ENCODE assay signal across 9 mouse cellular contexts in the genomic region with DNA sequence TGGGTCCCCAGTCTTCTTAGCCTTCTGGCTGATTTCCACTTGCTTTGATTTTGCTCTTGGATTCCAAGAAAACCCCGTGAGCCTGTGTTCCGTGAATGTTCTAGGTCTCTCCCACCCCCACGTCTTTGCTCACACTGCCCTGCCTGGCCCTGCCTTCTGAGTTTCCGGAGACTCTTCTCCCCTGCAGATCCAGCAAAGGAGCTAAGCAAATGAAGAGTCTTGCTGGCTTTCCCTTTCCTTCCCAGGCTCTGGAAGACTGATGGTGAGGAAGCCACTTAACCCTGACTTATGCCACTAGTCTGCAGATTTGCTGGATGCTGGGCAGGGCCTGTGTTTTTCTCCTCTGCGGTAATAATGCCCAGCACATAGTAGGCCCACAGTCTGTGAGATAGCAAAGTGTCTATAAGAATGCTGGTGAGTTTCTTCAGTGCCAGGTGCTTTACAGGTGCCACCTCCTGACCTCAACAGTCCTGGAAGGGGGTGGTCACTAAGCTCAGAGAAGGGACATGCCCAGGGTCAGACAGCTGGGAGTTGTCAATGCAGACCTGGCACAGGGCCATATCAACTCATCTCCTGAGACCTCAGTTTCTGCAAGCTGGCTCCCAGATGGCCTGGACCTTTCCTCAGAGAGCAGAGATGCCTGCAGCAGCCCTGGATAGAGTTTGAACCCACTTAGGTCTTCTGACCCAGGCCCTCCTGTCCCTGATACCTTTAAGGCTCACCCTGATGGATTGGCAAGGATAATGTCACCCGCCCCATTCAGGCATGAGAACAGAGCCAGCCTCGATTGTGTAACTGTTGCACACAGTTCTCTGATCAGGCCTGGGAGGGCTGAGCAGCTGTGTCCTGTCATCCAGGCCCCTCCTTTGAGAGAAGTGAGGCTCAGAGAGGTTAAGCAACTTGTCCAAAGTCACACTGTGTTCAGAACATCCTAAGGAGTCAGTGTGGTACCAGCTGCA. TPM values are rescaled to one million over a fixed set of nuclear protein-coding genes. Genes with fewer than 3 reads are reported as not detected.
DNase-seq lines count a peak whose midpoint lies in the region; ATAC-seq and TF ChIP-seq lines count a peak whose summit lies in the region.
"Had no signal": no experiment of that assay in that cellular context is flagged by ENCODE, and none has a peak within 500 bp of the region (broad histone marks: within the 10 kb centered on the region; RNA-seq: fewer than 3 reads in every experiment).

No protein-coding gene starts in this region.

- no peak for ATAC-seq in heart, postnatal 0 days (ENCODE audit: insufficient read depth, low read depth)
- ATAC-seq in frontal cortex, adult (ENCODE audit: low TSS enrichment), result no peak

- H3K9ac ChIP-seq in heart, postnatal 0 days (replicated peaks; ENCODE audit: low read depth, low read length), result no peak overlapping the region

- H3K4me3 ChIP-seq in left cerebral cortex, adult 2 months, result no peak overlapping the region
- H3K4me3 ChIP-seq in embryonic facial prominence, embryonic 10.5 days, result no peak overlapping the region
- no peak overlapping the region for H3K4me3 ChIP-seq in heart, postnatal 0 days (ENCODE audit: low read depth, low read length)
- H3K4me3 ChIP-seq in macrophage (ENCODE audit: inconsistent target), result no peak overlapping the region
- H3K4me3 ChIP-seq: hindbrain, embryonic 10.5 days had no signal

- DNase-seq in left cerebral cortex, adult 2 months (ENCODE audit: extremely low spot score in 1 of 2, low spot score in 2 of 2), result no peak
- DNase-seq in left cerebral cortex, postnatal 25 days (ENCODE audit: low spot score in 2 of 2), result no peak
- DNase-seq in embryonic facial prominence, embryonic 10.5 days (ENCODE audit: low spot score), result no peak
- DNase-seq in heart, postnatal 0 days (ENCODE audit: low spot score), result no peak
- DNase-seq in ovary, adult 18-20 months (ENCODE audit: low spot score), result no peak
- DNase-seq: cerebellum, adult 18-20 months had no signal

- no peaks in the 10 kb centered on the region for H3K9me3 ChIP-seq in embryonic facial prominence, embryonic 10.5 days
- H3K9me3 ChIP-seq in heart, postnatal 0 days (replicated peaks; ENCODE audit: control insufficient read depth, low read length), result no peaks in the 10 kb centered on the region
- H3K9me3 ChIP-seq: hindbrain, embryonic 10.5 days had no signal

- 72% methylated on average over 7 of the region's 7 CpGs for WGBS in embryonic facial prominence, embryonic 10.5 days
- 59% methylated on average over 7 of the region's 7 CpGs for WGBS in heart, postnatal 0 days
- 65% methylated on average over 7 of the region's 7 CpGs for WGBS in macrophage (ENCODE audit: missing documents)

- peak overlapping the region; percentile 38 for H3K27ac ChIP-seq in left cerebral cortex, adult 2 months
- H3K27ac ChIP-seq in embryonic facial prominence, embryonic 10.5 days (replicated peaks), result peak overlapping the region; percentile 2; the same call in 1 of the 2 replicates
- H3K27ac ChIP-seq in heart, postnatal 0 days (ENCODE audit: low read depth), result peak overlapping the region; percentile 66
- H3K27ac ChIP-seq in macrophage, result peak overlapping the region; percentile 90
- H3K27ac ChIP-seq: hindbrain, embryonic 10.5 days had no signal

- H3K36me3 ChIP-seq in embryonic facial prominence, embryonic 10.5 days (replicated peaks), result no peaks in the 10 kb centered on the region
- no peaks in the 10 kb centered on the region for H3K36me3 ChIP-seq in heart, postnatal 0 days (replicated peaks; ENCODE audit: control insufficient read depth, insufficient read depth, low read length)
- H3K36me3 ChIP-seq in macrophage (ENCODE audit: inconsistent target), result no peaks in the 10 kb centered on the region
- H3K36me3 ChIP-seq: hindbrain, embryonic 10.5 days had no signal

- TF ChIP-seq EP300 in heart, postnatal 0 days (IDR thresholded peaks at IDR 0.05; ENCODE audit: low read depth), result no peak

- no peak for TF ChIP-seq CTCF in left cerebral cortex, adult 2 months (IDR thresholded peaks at IDR 0.05)
- no peak for TF ChIP-seq CTCF in heart, postnatal 0 days (IDR thresholded peaks at IDR 0.05; ENCODE audit: low read depth)

- H3K4me1 ChIP-seq in embryonic facial prominence, embryonic 10.5 days, result peaks cover 15% of the 10 kb centered on the region
- H3K4me1 ChIP-seq in heart, postnatal 0 days (ENCODE audit: control insufficient read depth, insufficient read depth), result peaks cover 36% of the 10 kb centered on the region

- peaks cover 21% of the 10 kb centered on the region for H3K27me3 ChIP-seq in embryonic facial prominence, embryonic 10.5 days (replicated peaks; ENCODE audit: low read depth, poor library complexity, severe bottlenecking)
- H3K27me3 ChIP-seq in heart, postnatal 0 days (ENCODE audit: control insufficient read depth, insufficient read depth, low read length), result no peaks in the 10 kb centered on the region

- intact Hi-C loops in left cerebral cortex, adult 2 months (cut with DNase I), result no loop called here
- intact Hi-C loops in left cerebral cortex, postnatal 25 days (cut with DNase I), result no loop called here

- no peak overlapping the region for H3K4me2 ChIP-seq in heart, postnatal 0 days (ENCODE audit: low read depth, low read length)

- H3K79me2 ChIP-seq in macrophage (ENCODE audit: inconsistent target), result peaks cover 7% of the 10 kb centered on the region

RNA-seq across cellular contexts. Expression of a gene that starts 49.2 kb away (rescaled TPM):
- 100 to 1,000 TPM; 144 to 149 TPM for total RNA-seq in left cerebral cortex, adult 2 months (2021)
- total RNA-seq in left cerebral cortex, postnatal 25 days (2021), result 100 to 1,000 TPM; 163 to 168 TPM
- polyA plus RNA-seq in embryonic facial prominence, embryonic 10.5 days (2016; fragmentation: Nextera tagmentation; extraction: Ambion mirVana), result 107 and 109 TPM in 2 replicates
- total RNA-seq in heart, postnatal 0 days (2014; rRNA removed; ENCODE audit: low replicate concordance), result 148 and 152 TPM in 2 replicates
- polyA plus RNA-seq in heart, postnatal 0 days (2015; fragmentation: Nextera tagmentation; extraction: Ambion mirVana), result 50.8 and 53.3 TPM in 2 replicates
- total RNA-seq in macrophage (2018; cell fraction: chromatin; rRNA removed), result 100 to 1,000 TPM in 3 of 26 experiments, 10 to 100 TPM in 23; 27.2 to 136 (median 52.5) TPM
- total RNA-seq in macrophage (2018; cell fraction: cytosol; rRNA removed), result 10 to 100 TPM; 35.4 to 59.1 (median 45.8) TPM
- 100 to 1,000 TPM in 3 of 26 experiments, 10 to 100 TPM in 23; 29.0 to 133 (median 49.8) TPM for total RNA-seq in macrophage (2018; cell fraction: nucleus; rRNA removed)
- 37.4 to 133 TPM (median 109 TPM) in 3 replicates for polyA plus RNA-seq in macrophage (2018)

RNA-seq across cellular contexts. Expression of a gene that starts 49.8 kb away (rescaled TPM):
- total RNA-seq in left cerebral cortex, adult 2 months (2021), result 10 to 100 TPM; 58.0 to 65.6 TPM
- 10 to 100 TPM; 32.7 to 47.7 TPM for total RNA-seq in left cerebral cortex, postnatal 25 days (2021)
- 22.5 and 23.3 TPM in 2 replicates for polyA plus RNA-seq in embryonic facial prominence, embryonic 10.5 days (2016; fragmentation: Nextera tagmentation; extraction: Ambion mirVana)
- total RNA-seq in heart, postnatal 0 days (2014; rRNA removed; ENCODE audit: low replicate concordance), result 105 and 114 TPM in 2 replicates
- 23.1 and 24.0 TPM in 2 replicates for polyA plus RNA-seq in heart, postnatal 0 days (2015; fragmentation: Nextera tagmentation; extraction: Ambion mirVana)
- total RNA-seq in macrophage (2018; cell fraction: chromatin; rRNA removed), result 1,000 to 10,000 TPM in 8 of 26 experiments, 100 to 1,000 TPM in 14, 10 to 100 TPM in 4; 36.2 to 1,811 (median 533) TPM
- total RNA-seq in macrophage (2018; cell fraction: cytosol; rRNA removed), result 1,000 to 10,000 TPM in 5 of 26 experiments, 100 to 1,000 TPM in 14, 10 to 100 TPM in 7; 20.0 to 1,690 (median 314) TPM
- 1,000 to 10,000 TPM in 9 of 26 experiments, 100 to 1,000 TPM in 14, 10 to 100 TPM in 3; 28.6 to 2,287 (median 592) TPM for total RNA-seq in macrophage (2018; cell fraction: nucleus; rRNA removed)
- 10.8 to 29.7 TPM (median 28.3 TPM) in 3 replicates for polyA plus RNA-seq in macrophage (2018)

Comparison
In these comparisons a context has a peak if more than half of its experiments do, and no peak if none do; other contexts are left out.
1. H3K27ac ChIP-seq: peak in every context shown above with its lines; median percentile 90 in macrophage; 66 in heart, postnatal 0 days; 38 in left cerebral cortex, adult 2 months; 2 in embryonic facial prominence, embryonic 10.5 days.